Mouse (Mus musculus) heart, postnatal 0 days (tissue): ENCODE data around the gene Birc5. TPM values are rescaled to one million over a fixed set of nuclear protein-coding genes. Genes with fewer than 3 reads are reported as not detected.
A peak's percentile ranks its signal among the peaks of the same experiment; 100 is the strongest.

Source experiments
- ATAC-seq: fragments of 200-750 bp; cut with Nextera tagmentation; 2 replicates; pipeline ENCODE4 v1.8.0; 2017; ENCODE audit warnings: low read depth, moderate number of reproducible peaks, moderate library complexity; ENCODE audit not compliant: insufficient read depth
- DNase-seq: peaks from one replicate; pipeline ENCODE4 v3.0.0-alpha.2; 2016; ENCODE audit warnings: low spot score
- H3K27ac ChIP-seq: fragments of 300-500 bp; sonication (generic); 2 replicates; pipeline ENCODE4 v1.5.1; 2014; ENCODE audit warnings: low read depth, mild to moderate bottlenecking
- H3K27me3 ChIP-seq: fragments of 300-500 bp; sonication (generic); 2 replicates; pipeline ENCODE4 v1.6.1; 2014; ENCODE audit warnings: low read length, mixed read lengths; ENCODE audit not compliant: control insufficient read depth, insufficient read depth
- H3K36me3 ChIP-seq: fragments of 300-500 bp; sonication (generic); replicated peaks from 2 replicates; pipeline ENCODE4 v1.6.1; 2014; ENCODE audit warnings: low read length, mixed read lengths; ENCODE audit not compliant: control insufficient read depth, insufficient read depth
- H3K4me1 ChIP-seq: fragments of 300-500 bp; sonication (generic); 2 replicates; pipeline ENCODE4 v1.6.1; 2014; ENCODE audit warnings: antibody characterized with exemption; ENCODE audit not compliant: control insufficient read depth, insufficient read depth
- H3K4me2 ChIP-seq: fragments of 300-500 bp; sonication (generic); 2 replicates; pipeline ENCODE4 v1.6.1; 2014; ENCODE audit warnings: low read depth, mild to moderate bottlenecking, low read length, moderate library complexity
- H3K4me3 ChIP-seq: fragments of 300-500 bp; sonication (generic); 2 replicates; pipeline ENCODE4 v1.5.1; 2014; ENCODE audit warnings: low read depth, low read length
- H3K9ac ChIP-seq: fragments of 300-500 bp; sonication (generic); replicated peaks from 2 replicates; pipeline ENCODE4 v1.6.1; 2014; ENCODE audit warnings: low read depth, low read length, mixed read lengths
- H3K9me3 ChIP-seq: fragments of 300-500 bp; sonication (generic); replicated peaks from 2 replicates; pipeline ENCODE4 v1.6.1; 2016; ENCODE audit warnings: low read length; ENCODE audit not compliant: control insufficient read depth
- CTCF ChIP-seq: IDR thresholded peaks from 2 replicates; pipeline ENCODE4 v1.5.1; 2016; ENCODE audit warnings: antibody characterized with exemption, control low read depth, low read depth
- EP300 ChIP-seq: IDR thresholded peaks from 2 replicates; pipeline ENCODE4 v1.6.1; 2016; ENCODE audit warnings: antibody characterized with exemption, low read depth
- WGBS: fragments of 180-500 bp; shearing (Covaris S2); extraction: QIAGEN DNeasy Blood & Tissue Kit; methylation state at CpG from one replicate; pipeline ENCODE4 v1.1.7; 2014; 5-methylcytosine and 5-hydroxymethylcytosine counted together
- polyA plus RNA-seq: library from polyadenylated mRNA; unstranded; fragments of >200 nt; fragmentation: Nextera tagmentation; extraction: Ambion mirVana; gene quantifications from 2 replicates; pipeline ENCODE4 v1.2.1, GENCODE M21; 2015
- total RNA-seq: library from RNA; depleted of rRNA; stranded (reverse); fragments of >200 nt; gene quantifications from 2 replicates; pipeline ENCODE4 v1.2.3, GENCODE M21; 2014; ENCODE audit warnings: low replicate concordance

The Birc5 gene
- total and polyA plus RNA-seq, 2 experiments from 2014 or later = 36.1 to 83.6 TPM

DNA sequence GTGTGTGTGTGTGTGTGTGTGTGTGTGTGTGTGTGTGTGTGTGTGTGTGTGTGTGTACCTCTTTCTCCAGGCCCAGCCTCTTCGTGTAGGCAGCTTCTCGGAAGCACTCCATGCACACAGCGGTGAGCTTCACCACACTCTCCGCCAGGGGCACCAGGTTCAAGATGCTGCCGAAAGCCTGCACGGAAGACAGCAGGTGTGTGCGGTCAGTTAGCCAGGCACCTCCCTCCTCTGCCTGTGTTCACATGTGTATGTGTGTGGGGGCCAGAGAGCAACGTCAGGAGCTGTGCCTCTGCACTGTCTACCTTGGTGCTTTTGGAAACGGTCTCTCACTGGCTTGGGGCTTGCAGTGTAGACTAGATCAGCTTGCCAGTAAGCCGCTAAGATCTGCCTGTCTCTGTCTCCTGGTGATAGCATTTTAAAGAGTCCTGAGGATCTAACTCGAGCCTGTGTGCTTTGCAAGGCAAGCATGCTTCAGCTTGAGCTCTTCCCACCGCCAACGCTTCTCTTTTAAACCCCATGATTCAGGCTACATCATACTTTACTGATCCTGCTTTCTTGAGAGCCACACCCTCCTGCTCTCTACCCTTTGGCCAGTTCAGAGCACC is 32.6 kb upstream of the Birc5 start:
- Histone ChIP-seq H3K27ac (no peak overlapping the region), H3K4me3 (no peak overlapping the region), H3K4me2 (no peak overlapping the region), H3K27me3 (no peaks in the 10 kb centered on the region), H3K36me3 (peaks cover 63% of the 10 kb centered on the region), H3K4me1 (peaks cover 32% of the 10 kb centered on the region), H3K9ac (no peak overlapping the region), H3K9me3 (no peaks in the 10 kb centered on the region)
- ATAC-seq (no peak), DNase-seq (peak; percentile 3)
- no peak for TF ChIP-seq CTCF
- TF ChIP-seq EP300 = no peak
- whole genome bisulfite sequencing = 80% methylated on average over 13 of the region's 13 CpGs

DNA sequence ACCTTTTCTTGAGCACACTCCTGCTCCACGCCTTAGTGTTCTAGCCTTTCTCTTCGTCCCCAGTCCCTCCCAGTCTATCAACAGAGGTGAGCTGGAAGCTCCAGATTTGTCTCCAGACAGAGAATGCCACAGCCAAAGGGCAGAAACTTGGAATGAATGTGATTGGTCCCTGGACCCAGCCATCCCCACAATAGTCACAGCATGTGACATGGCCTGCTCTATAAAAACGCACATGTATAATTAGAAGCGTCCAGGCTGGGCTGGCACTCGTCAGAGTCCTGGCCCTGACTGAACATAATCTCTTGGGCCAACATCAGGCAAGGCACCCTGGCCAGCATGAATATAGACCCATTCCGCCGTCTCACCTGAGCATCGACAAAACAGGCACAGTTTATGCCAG is 30.0 kb upstream of the Birc5 start:
- DNase-seq (peak; percentile 86), ATAC-seq (peak; percentile 94)
- Histone ChIP-seq H3K9me3 (no peaks in the 10 kb centered on the region), H3K36me3 (peaks cover 52% of the 10 kb centered on the region), H3K4me2 (no peak overlapping the region), H3K9ac (no peak overlapping the region), H3K27me3 (no peaks in the 10 kb centered on the region), H3K4me1 (peaks cover 39% of the 10 kb centered on the region), H3K27ac (peak overlapping the region; percentile 87), H3K4me3 (no peak overlapping the region)
- 33% methylated on average over 8 of the region's 8 CpGs for WGBS
- TF ChIP-seq CTCF (no peak), EP300 (peak; percentile 66; the same call in 1 of the 2 replicates)

DNA sequence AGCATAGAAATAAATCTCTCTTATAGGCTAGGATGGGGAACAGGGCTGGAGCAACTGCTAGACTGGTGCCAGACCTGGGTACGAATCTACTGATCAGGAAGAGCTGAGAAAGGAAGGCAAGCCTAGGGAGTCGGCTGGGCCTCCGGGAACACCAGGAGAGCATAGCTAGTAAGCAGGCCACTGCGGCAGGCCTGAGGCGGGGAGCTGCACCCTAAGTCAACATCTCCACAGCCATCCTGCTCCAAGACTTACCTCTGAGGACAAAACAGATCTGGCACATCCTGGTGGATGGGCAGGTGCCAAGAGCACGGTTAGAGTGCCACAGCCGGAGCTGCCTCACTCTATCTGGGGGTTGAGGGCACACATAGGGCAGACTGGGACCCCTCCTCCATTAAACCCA is 28.9 kb upstream of the Birc5 start:
- no peak overlapping the region for H3K4me3 ChIP-seq
- H3K27ac ChIP-seq = peak overlapping the region; percentile 87
- H3K27me3 ChIP-seq = no peaks in the 10 kb centered on the region
- peaks cover 40% of the 10 kb centered on the region for H3K4me1 ChIP-seq
- H3K4me2 ChIP-seq = no peak overlapping the region
- ATAC-seq = no peak
- H3K9ac ChIP-seq = no peak overlapping the region
- no peak for DNase-seq
- 87% methylated on average over 7 of the region's 7 CpGs for WGBS
- H3K36me3 ChIP-seq = peaks cover 42% of the 10 kb centered on the region
- no peaks in the 10 kb centered on the region for H3K9me3 ChIP-seq
- TF ChIP-seq EP300 (no peak), CTCF (no peak)

DNA sequence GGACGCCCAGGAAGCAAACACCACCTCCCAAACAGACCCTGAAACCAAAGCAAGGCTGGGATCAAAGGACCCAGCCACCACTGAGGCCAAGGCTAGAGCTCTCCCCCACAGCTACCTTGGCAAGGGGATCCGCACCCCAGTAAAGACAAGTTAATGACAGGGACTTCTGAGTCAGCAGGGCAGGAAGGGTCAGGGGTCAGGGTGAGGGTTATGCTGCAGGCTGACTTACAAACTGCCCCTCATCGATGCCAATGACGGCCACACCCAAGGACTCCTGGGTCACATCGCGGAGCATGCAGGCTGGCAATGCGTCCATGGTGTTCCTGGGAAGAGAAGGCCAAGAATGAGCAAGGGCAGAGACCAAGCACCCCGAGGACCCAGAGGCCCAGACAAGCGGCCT is 27.2 kb upstream of the Birc5 start:
- DNase-seq (no peak), ATAC-seq (no peak)
- Histone ChIP-seq H3K36me3 (peaks cover 35% of the 10 kb centered on the region), H3K9me3 (no peaks in the 10 kb centered on the region), H3K4me1 (peaks cover 53% of the 10 kb centered on the region), H3K9ac (no peak overlapping the region), H3K4me3 (no peak overlapping the region), H3K27ac (peak overlapping the region; percentile 79; the same call in 1 of the 2 replicates), H3K4me2 (no peak overlapping the region), H3K27me3 (no peaks in the 10 kb centered on the region)
- TF ChIP-seq EP300 = no peak
- no peak for TF ChIP-seq CTCF
- 92% methylated on average over 9 of the region's 9 CpGs for WGBS

DNA sequence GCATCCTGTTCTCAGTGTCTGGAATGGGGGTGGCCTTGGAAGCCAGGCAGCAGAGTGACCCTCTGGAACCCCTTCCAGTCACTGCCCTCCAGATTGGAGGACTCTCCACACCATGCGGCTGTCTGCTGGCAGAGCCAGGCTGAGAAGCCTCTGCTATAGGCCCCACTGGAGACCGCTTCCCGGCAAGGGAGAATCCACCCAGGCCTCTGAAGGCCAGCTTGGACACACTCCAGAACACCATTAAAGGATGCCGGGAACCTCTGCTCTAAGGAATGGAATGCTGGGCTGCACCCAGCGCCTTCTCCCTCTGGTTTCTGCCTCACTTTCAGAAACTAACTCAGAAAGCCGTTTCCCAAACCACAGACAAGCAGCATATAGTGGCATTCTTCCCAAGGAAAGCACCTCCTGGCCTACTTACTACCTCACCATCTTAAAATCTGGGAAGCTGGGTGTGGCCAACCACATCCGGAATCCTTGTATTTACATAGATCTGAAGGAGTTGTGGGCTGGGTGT is 26.3 kb upstream of the Birc5 start:
- 16% methylated on average over 7 of the region's 7 CpGs for WGBS
- peak overlapping the region; percentile 1; the same call in 1 of the 2 replicates for H3K4me2 ChIP-seq
- TF ChIP-seq CTCF (no peak), EP300 (no peak)

More for the DNA sequence above, 26.3 kb upstream of the Birc5 start:
- peaks cover 27% of the 10 kb centered on the region for H3K36me3 ChIP-seq
- no peaks in the 10 kb centered on the region for H3K9me3 ChIP-seq
- DNase-seq (peak; percentile 53), ATAC-seq (no peak)
- H3K4me3 ChIP-seq = no peak overlapping the region
- peaks cover 60% of the 10 kb centered on the region for H3K4me1 ChIP-seq
- H3K27me3 ChIP-seq = no peaks in the 10 kb centered on the region
- H3K27ac ChIP-seq = peak overlapping the region; percentile 79
- no peak overlapping the region; the same call in 1 of the 2 replicates for H3K9ac ChIP-seq
